8 mouse cellular contexts compared by ENCODE assay signal in genomic region chr1:67061456-67062085, GRCm38 (mm10). TPM values are rescaled to one million over a fixed set of nuclear protein-coding genes. Genes with fewer than 3 reads are reported as not detected.
DNase-seq lines count a peak whose midpoint lies in the region; ATAC-seq and TF ChIP-seq lines count a peak whose summit lies in the region.

No protein-coding gene starts in this region.

- peak; percentile 96 for TF ChIP-seq CTCF in hindbrain, postnatal 0 days (IDR thresholded peaks at IDR 0.05; ENCODE audit: low read depth)

- no peak overlapping the region for H3K4me3 ChIP-seq in forebrain, embryonic 14.5 days (ENCODE audit: low read depth, low read length)
- H3K4me3 ChIP-seq in hindbrain, postnatal 0 days (ENCODE audit: low read length) = no peak overlapping the region

- H3K36me3 ChIP-seq in forebrain, embryonic 14.5 days (ENCODE audit: control insufficient read depth, insufficient read depth, low read length) = no peaks in the 10 kb centered on the region
- H3K36me3 ChIP-seq in hindbrain, postnatal 0 days (ENCODE audit: insufficient read depth, low read length) = no peaks in the 10 kb centered on the region

- 12% methylated on average over 7 of the region's 7 CpGs for WGBS in forebrain, embryonic 14.5 days
- WGBS in hindbrain, postnatal 0 days = 8% methylated on average over 7 of the region's 7 CpGs

- no peaks in the 10 kb centered on the region for H3K27me3 ChIP-seq in forebrain, embryonic 14.5 days (replicated peaks; ENCODE audit: control insufficient read depth, insufficient read depth, low read length)
- H3K27me3 ChIP-seq in hindbrain, postnatal 0 days (ENCODE audit: insufficient read depth, low read length) = no peaks in the 10 kb centered on the region

- no peak overlapping the region for H3K27ac ChIP-seq in forebrain, embryonic 14.5 days (ENCODE audit: low read depth, low read length)
- no peak overlapping the region for H3K27ac ChIP-seq in hindbrain, postnatal 0 days

- no peak overlapping the region for H3K4me2 ChIP-seq in forebrain, embryonic 14.5 days (ENCODE audit: low read length)
- H3K4me2 ChIP-seq in hindbrain, postnatal 0 days (ENCODE audit: low read depth, low read length) = 0 out of 2 replicates have a peak overlapping the region, but pooled peaks have one; percentile 10

- peak; percentile 84 for ATAC-seq in cerebellum, adult (ENCODE audit: insufficient number of reproducible peaks, low FRiP score, low TSS enrichment)
- ATAC-seq in forebrain, embryonic 14.5 days = peak; percentile 89
- peak; percentile 93 for ATAC-seq in hindbrain, postnatal 0 days
- peak; percentile 99 for ATAC-seq in megakaryocyte progenitor cell, adult 5-6 weeks (replicated peaks; ENCODE audit: poor library complexity)

- no peak overlapping the region for H3K9ac ChIP-seq in forebrain, embryonic 14.5 days (ENCODE audit: low read length)
- no peak overlapping the region for H3K9ac ChIP-seq in hindbrain, postnatal 0 days (replicated peaks; ENCODE audit: low read length)

- DNase-seq in gastrocnemius, adult 18-20 months (ENCODE audit: low spot score) = peak; percentile 43
- DNase-seq in gastrocnemius, postnatal 25 days = no peak
- DNase-seq in forebrain, embryonic 14.5 days (ENCODE audit: low spot score) = peak; percentile 88
- peak; percentile 92 for DNase-seq in hindbrain, postnatal 0 days (ENCODE audit: low spot score)
- peak; percentile 34 to 54 for DNase-seq in left cerebral cortex, adult 8-10 months (ENCODE audit: low spot score in 2 of 2)
- peak; percentile 14 to 54 for DNase-seq in right cerebral cortex, postnatal 36 days (ENCODE audit: low spot score in 2 of 2)

- no peaks in the 10 kb centered on the region for H3K4me1 ChIP-seq in forebrain, embryonic 14.5 days (ENCODE audit: control insufficient read depth, insufficient read depth, low read length)
- no peaks in the 10 kb centered on the region for H3K4me1 ChIP-seq in hindbrain, postnatal 0 days (ENCODE audit: insufficient read depth, low read length)

- no peaks in the 10 kb centered on the region for H3K9me3 ChIP-seq in forebrain, embryonic 14.5 days (replicated peaks; ENCODE audit: control insufficient read depth, low read length)
- no peaks in the 10 kb centered on the region for H3K9me3 ChIP-seq in hindbrain, postnatal 0 days (ENCODE audit: low read length)

RNA-seq across cellular contexts. Expression of gene Lancl1, which starts 22.9 kb away (rescaled TPM):
- total RNA-seq in gastrocnemius, adult 18-20 months (2021) = 10 to 100 TPM; 34.3 to 37.5 TPM
- total RNA-seq in gastrocnemius, postnatal 25 days (2021) = 10 to 100 TPM; 25.3 to 27.9 TPM
- 191 and 197 TPM in 2 replicates for polyA plus RNA-seq in forebrain, embryonic 14.5 days (2014; fragmentation: Nextera tagmentation; extraction: Ambion mirVana)
- 143 and 156 TPM in 2 replicates for total RNA-seq in hindbrain, postnatal 0 days (2014; rRNA removed)
- polyA plus RNA-seq in hindbrain, postnatal 0 days (2015; fragmentation: Nextera tagmentation; extraction: Ambion mirVana) = 192 and 199 TPM in 2 replicates
- total RNA-seq in left cerebral cortex, adult 8-10 months (2022) = 100 to 1,000 TPM; 196 to 219 (median 217) TPM
- 49.9 and 50.4 TPM in 2 replicates for total RNA-seq in megakaryocyte progenitor cell, adult 5-6 weeks (2015)
- 29.6 and 38.9 TPM in 2 replicates for total RNA-seq in megakaryocyte progenitor cell, adult 5-6 weeks (2017)
